Mouse (Mus musculus): ENCODE data around the gene Ovol3.

Ovol3 gene

DNA sequence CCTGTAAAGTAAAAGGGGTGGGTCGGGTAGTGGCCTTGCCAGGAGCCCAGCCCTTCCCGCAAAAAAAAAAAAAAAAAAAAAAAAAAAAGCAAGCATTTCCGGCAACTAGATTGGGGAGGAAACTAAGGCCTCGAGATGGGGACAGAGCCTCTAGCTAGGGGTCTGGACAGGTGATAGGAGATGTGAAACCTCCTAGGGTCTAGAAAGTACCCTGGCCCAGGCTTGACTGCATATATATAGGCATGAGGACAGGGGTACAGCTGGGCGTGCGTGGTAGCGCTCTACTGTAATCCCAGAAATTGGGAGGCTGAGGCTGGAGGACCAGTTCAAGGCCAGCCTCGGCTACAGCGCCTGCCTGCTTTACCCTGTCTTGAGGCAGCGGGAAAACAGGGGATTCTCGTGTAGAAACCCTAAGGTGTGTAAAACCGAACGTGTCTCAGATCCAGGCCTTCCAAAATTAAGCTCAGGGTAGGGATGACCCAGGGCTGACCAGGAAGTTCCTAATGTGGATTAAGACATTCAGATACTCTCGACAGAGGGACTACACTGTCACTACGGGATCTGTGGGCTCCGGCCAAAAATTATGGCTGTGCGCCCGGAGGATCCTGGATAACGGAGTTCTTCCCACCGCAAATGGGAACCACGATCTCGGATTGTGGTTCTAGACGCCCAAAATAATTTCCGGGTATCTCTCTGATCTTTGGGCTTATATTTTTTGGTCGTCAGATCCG is 41.3 kb downstream of the Ovol3 start:
- peak; percentile 40 for DNase-seq (ENCODE audit: low spot score)

DNA sequence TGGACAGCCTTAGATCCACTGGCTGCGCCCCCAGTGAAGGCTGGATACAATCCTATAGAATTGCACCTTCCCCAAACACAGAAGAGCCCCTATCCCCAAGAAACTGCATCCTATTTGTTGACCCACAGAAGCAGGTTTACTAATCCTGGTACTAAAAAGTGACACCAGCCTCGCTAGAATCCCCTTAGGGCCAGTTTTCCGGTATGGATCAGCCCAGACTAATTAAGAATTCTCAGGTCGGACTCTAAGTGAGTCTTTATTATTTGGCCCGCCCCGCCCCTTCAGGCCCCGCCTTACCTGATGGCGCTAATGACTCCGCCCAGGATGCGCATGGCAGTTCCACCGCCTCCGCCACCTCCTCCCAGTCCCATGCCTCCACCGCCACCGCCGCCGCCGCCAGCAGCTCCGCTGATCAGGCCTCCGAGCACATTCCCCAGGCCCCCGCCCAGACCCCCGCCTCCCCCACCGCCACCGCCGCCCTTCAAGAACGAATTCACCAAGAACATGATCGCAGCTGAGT is 41.9 kb downstream of the Ovol3 start:
- peak; percentile 84 for DNase-seq (ENCODE audit: low spot score)

DNA sequence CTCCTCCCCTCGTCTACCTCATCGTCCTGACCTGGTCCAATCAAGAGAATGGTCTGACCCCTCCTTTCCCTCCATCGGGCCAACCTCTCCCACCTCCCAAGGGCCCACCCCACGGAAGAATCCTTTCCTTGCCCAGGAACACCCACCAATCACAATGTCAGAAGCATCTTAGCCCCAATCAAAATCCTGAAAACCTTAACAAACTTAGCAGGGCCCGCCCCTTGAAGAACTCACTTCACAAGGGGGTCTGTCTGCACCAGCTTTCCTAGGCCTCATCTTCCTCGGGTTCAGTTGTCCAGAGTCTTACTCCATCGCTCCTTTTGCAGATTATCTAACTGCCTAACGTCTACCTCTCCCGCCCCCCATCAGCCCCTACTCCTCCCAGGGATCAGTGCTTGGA is 42.5 kb downstream of the Ovol3 start:
- no peak for DNase-seq (ENCODE audit: low spot score)

- DNase-seq (ENCODE audit: low spot score), result no peak
Observed at GRCm38 (mm10) chr7:30192088-30192487, 43.4 kb downstream of the Ovol3 start.

- DNase-seq (ENCODE audit: low spot score), result no peak
Observed at GRCm38 (mm10) chr7:30189116-30189491, 46.4 kb downstream of the Ovol3 start.

- DNase-seq (ENCODE audit: low spot score), result no peak
Observed at GRCm38 (mm10) chr7:30188344-30189115, 47.0 kb downstream of the Ovol3 start.

DNA sequence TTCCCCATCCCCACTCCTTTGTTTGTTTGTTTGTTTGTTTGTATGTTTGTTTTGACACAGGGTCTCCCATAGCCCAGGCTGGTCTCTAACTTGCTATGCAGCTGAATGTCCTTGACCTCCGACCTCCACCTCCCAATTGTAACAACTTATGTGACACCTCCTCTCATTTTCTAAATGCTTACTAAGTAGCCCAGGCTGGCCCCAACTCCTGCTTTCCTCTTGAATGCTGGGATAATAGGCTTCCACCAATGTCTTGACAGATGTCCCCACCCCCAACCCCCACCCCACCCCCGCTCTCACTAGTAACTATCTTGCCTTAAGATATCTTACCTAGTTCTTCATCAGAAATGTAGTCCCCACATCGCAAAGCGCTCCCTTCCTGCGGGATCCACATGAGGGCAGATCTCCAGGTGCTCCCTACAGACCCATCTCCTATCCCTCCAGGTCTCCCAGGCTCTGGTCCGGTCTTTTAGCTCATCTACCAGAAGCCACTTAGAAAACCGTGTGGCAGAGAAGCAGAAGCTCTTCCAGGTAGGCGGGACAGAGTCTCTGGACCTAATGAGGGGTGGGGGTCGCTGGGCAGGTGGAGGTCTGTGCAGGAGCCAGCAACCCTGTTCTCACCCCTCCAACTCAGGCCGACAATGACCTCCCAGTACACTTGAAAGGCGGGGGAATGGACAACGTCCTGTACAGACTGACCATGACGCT is 50.7 kb downstream of the Ovol3 start:
- DNase-seq (ENCODE audit: low spot score), result no peak

DNA sequence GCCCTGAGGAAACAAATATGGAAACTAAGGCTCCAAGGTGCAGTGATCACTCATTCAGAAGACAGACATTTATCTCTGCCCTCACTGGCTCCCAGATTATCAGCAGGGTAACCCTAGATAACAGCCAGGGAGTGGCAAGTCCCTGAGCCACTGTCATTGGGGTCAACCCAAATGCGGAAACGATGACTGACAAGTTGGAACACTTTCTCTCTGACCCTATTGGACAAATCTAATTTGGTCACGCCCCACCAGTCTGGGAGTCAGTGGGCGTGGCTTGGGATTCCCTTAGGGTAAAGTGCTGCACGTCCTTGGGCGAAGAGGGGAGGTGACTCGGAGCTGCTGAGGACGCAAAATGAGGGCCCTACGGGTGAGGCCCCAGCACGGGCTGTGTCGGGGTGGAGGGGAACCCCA is 51.6 kb downstream of the Ovol3 start, which contains the start of gene Cox7a1:
Cox7a1 (plus strand) TSS at position 266 of the 411 bp plus-strand sequence.
- peak; percentile 90 for DNase-seq (ENCODE audit: low spot score)

Data from urinary bladder, postnatal 14 days (tissue).